Mouse (Mus musculus): ENCODE results near the gene Teddm1b. TPM values are rescaled to one million over a fixed set of nuclear protein-coding genes. Genes with fewer than 3 reads are reported as not detected.
A peak's percentile ranks its signal among the peaks of the same experiment; 100 is the strongest.

The Teddm1b gene
- polyA plus RNA-seq, 2 experiments: 0.22 TPM; not detected in 1

DNA sequence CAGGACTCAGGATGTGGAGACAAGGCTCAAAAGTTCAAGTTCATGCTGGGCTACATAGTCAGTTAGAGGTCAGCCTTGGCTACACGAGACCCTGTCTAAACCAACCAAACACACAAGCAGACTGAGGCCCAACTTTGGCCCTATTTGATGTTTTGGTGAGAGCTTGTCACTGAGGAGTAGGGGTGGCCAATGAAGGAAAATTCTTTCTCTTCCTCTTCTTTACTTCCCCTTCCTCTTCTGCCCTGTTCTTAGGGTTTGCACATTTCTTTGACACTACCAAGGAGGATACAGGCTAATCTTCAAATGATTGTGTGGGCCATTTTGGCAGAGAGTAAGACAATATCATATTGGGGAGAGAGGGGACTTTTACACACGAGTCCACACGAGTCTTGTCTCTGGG lies 39.7 kb downstream of the Teddm1b start:
- DNase-seq (ENCODE audit: low spot score) (no peak), ATAC-seq (ENCODE audit: low FRiP score, low read depth) (no peak)
- WGBS: 81% methylated on average over 3 of the region's 3 CpGs
- Histone ChIP-seq H3K36me3 (ENCODE audit: control insufficient read depth, insufficient read depth, low read length) (peaks cover 19% of the 10 kb centered on the region), H3K9ac (ENCODE audit: low read depth, low read length, severe bottlenecking) (no peak overlapping the region), H3K27me3 (ENCODE audit: control insufficient read depth, insufficient read depth, low read length) (no peaks in the 10 kb centered on the region), H3K4me1 (ENCODE audit: control insufficient read depth, insufficient read depth, low read length) (no peaks in the 10 kb centered on the region), H3K27ac (replicated peaks; ENCODE audit: low read depth, low read length) (no peak overlapping the region), H3K4me2 (replicated peaks; ENCODE audit: low read depth, low read length, severe bottlenecking) (no peak overlapping the region), H3K4me3 (replicated peaks; ENCODE audit: low read length) (no peak overlapping the region), H3K9me3 (ENCODE audit: control insufficient read depth, low read length) (no peaks in the 10 kb centered on the region)
- TF ChIP-seq POLR2A (IDR thresholded peaks at IDR 0.05; ENCODE audit: borderline replicate concordance, extremely low read depth, insufficient read depth, insufficient read length): no peak

DNA sequence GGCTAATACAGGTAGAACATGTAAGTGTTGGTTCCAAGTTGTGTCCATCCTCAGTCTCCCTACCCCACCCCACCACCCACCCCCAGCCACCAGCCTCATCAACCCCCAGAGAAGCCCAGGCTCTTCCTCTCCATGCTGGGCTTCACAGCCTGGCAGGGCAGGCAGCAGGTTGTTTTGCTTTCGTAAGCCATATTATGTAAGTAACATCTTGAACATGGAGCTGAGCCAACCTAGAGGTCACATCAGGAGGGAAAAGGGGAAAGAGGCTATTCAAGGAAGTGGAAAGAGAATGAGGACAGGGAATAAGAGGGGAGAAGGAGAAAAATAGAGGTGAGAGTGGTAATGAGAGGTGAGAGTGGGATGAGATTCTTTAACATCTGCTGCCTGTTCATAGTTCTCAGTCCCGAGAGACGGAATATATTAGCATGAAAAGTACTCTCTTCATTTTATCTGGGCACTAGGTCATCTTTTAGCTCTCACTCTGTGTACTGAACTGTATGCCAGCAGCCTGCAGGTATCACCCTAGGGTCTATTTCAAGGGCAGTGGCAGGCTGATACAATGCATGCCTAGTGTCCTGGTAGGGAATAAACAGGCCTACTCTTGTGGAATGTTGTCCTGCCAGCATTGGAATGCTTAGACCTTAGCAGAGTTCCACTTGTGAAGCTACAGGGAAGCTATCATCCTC lies 44.5 kb downstream of the Teddm1b start:
- Histone ChIP-seq H3K4me2 (replicated peaks; ENCODE audit: low read depth, low read length, severe bottlenecking) (no peak overlapping the region), H3K36me3 (ENCODE audit: control insufficient read depth, insufficient read depth, low read length) (no peaks in the 10 kb centered on the region), H3K4me3 (replicated peaks; ENCODE audit: low read length) (no peak overlapping the region), H3K4me1 (ENCODE audit: control insufficient read depth, insufficient read depth, low read length) (no peaks in the 10 kb centered on the region), H3K9me3 (ENCODE audit: control insufficient read depth, low read length) (no peaks in the 10 kb centered on the region), H3K27ac (replicated peaks; ENCODE audit: low read depth, low read length) (no peak overlapping the region), H3K27me3 (ENCODE audit: control insufficient read depth, insufficient read depth, low read length) (no peaks in the 10 kb centered on the region), H3K9ac (ENCODE audit: low read depth, low read length, severe bottlenecking) (no peak overlapping the region)
- WGBS: 86% methylated on average over 3 of the region's 3 CpGs
- ATAC-seq (ENCODE audit: low FRiP score, low read depth) (no peak), DNase-seq (ENCODE audit: low spot score) (no peak)
- no peak for TF ChIP-seq POLR2A (IDR thresholded peaks at IDR 0.05; ENCODE audit: borderline replicate concordance, extremely low read depth, insufficient read depth, insufficient read length)

DNA sequence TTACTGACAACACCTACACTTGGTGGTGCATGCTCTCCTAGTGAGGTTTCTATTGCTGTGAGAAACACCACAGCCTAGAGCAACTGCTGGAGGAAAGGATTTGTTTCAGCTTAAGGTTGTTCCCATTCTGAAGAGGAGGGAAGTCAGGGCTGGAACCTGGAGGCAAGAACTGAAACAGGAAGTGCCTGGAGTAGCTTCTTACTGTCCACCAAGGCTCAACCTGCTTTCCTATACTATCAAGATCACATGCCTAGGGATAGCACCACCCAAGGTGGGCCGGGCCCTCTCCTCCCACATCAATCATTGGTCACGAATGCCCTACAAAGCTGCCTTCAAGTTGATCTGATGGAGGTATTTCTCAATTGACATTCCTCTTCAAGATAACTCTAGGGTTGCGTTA lies 47.5 kb downstream of the Teddm1b start:
- ATAC-seq (ENCODE audit: low FRiP score, low read depth) (no peak), DNase-seq (ENCODE audit: low spot score) (no peak)
- no peaks in the 10 kb centered on the region for H3K36me3 ChIP-seq (ENCODE audit: control insufficient read depth, insufficient read depth, low read length)
- H3K9me3 ChIP-seq (ENCODE audit: control insufficient read depth, low read length): no peaks in the 10 kb centered on the region
- H3K27me3 ChIP-seq (ENCODE audit: control insufficient read depth, insufficient read depth, low read length): no peaks in the 10 kb centered on the region
- no peak overlapping the region for H3K9ac ChIP-seq (ENCODE audit: low read depth, low read length, severe bottlenecking)
- no peak overlapping the region for H3K4me2 ChIP-seq (replicated peaks; ENCODE audit: low read depth, low read length, severe bottlenecking)
- H3K4me1 ChIP-seq (ENCODE audit: control insufficient read depth, insufficient read depth, low read length): no peaks in the 10 kb centered on the region
- WGBS: 94% methylated on average over 3 of the region's 3 CpGs
- H3K27ac ChIP-seq (replicated peaks; ENCODE audit: low read depth, low read length): no peak overlapping the region
- TF ChIP-seq POLR2A (IDR thresholded peaks at IDR 0.05; ENCODE audit: borderline replicate concordance, extremely low read depth, insufficient read depth, insufficient read length): no peak
- H3K4me3 ChIP-seq (replicated peaks; ENCODE audit: low read length): no peak overlapping the region

DNA sequence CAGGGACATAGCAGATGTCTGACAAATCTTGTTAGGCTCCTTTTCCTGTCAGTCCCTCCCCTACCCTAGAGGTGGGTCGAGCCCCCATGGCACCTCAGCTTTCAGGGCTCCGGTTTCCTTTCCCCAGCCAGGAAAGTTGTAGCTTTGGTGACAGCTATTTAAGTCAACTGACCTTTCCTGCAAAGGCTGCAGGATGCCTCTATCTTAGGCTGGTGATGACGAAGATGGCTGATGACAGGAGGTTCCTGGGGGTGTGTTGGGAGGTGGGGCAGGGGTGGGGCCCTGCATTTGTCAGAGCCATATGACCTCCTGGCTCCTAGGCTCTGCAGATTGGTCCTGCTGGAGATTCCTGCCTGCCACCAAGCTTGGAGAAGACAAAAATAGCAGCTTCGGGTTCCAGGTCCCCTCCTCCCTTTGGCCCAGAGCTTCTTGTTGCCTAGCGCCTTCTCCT lies 48.5 kb downstream of the Teddm1b start:
- WGBS: 44% methylated on average over 5 of the region's 5 CpGs
- DNase-seq (ENCODE audit: low spot score): no peak
- Histone ChIP-seq H3K4me3 (replicated peaks; ENCODE audit: low read length) (no peak overlapping the region), H3K27ac (replicated peaks; ENCODE audit: low read depth, low read length) (no peak overlapping the region), H3K4me2 (replicated peaks; ENCODE audit: low read depth, low read length, severe bottlenecking) (no peak overlapping the region), H3K9me3 (ENCODE audit: control insufficient read depth, low read length) (no peaks in the 10 kb centered on the region), H3K27me3 (ENCODE audit: control insufficient read depth, insufficient read depth, low read length) (no peaks in the 10 kb centered on the region), H3K9ac (ENCODE audit: low read depth, low read length, severe bottlenecking) (no peak overlapping the region), H3K36me3 (ENCODE audit: control insufficient read depth, insufficient read depth, low read length) (no peaks in the 10 kb centered on the region), H3K4me1 (ENCODE audit: control insufficient read depth, insufficient read depth, low read length) (no peaks in the 10 kb centered on the region)
- peak; percentile 26; the same call in 1 of the 2 replicates for ATAC-seq (ENCODE audit: low FRiP score, low read depth)
- no peak for TF ChIP-seq POLR2A (IDR thresholded peaks at IDR 0.05; ENCODE audit: borderline replicate concordance, extremely low read depth, insufficient read depth, insufficient read length)

DNA sequence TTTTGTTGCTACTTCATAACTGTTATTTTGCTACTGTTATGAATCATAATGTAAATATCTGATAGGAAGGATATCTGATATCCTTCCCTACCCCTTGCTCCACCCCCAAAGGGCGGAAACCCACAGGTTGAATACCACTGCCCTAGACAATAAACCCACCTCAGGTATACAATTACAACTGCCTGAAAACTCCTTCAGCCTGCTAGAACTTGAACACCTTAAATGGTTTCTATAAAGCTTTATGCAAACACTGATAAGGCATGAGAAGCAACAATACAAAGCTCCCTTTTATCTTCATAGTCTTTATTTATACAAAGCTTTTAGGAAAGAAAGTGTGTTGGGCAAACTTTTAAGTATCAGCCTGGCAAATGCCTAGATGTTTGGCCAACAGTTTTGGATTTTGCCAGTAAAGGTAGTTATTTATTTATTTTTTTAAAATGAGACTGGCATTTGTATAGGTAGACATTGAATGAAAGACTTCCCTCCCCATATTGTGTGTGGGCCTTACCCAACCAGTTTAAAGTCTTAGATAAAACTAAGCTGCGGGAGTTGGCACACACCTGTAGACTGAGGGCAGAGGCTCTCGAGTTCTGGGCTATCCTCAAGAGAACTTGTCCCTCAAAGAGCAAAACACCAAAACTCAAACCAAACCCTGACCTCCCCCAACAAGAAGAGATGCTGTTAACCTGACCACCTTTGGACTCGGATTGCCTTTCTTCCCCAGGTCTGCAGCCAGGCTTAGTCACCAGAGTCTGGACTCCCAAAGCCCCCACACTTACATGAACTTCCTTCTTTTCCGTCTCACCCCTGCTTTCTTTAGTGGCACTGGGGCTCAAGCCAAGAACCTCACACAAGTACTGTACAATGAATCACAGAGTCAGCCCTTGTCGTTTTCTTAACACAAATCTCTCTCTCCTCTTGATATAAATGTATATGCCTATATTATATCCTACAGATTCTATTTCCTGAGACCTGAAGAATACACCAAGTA lies 50.5 kb downstream of the Teddm1b start:
- Histone ChIP-seq H3K27me3 (ENCODE audit: control insufficient read depth, insufficient read depth, low read length) (no peaks in the 10 kb centered on the region), H3K4me2 (replicated peaks; ENCODE audit: low read depth, low read length, severe bottlenecking) (no peak overlapping the region), H3K9me3 (ENCODE audit: control insufficient read depth, low read length) (no peaks in the 10 kb centered on the region), H3K27ac (replicated peaks; ENCODE audit: low read depth, low read length) (no peak overlapping the region), H3K36me3 (ENCODE audit: control insufficient read depth, insufficient read depth, low read length) (no peaks in the 10 kb centered on the region), H3K4me1 (ENCODE audit: control insufficient read depth, insufficient read depth, low read length) (no peaks in the 10 kb centered on the region), H3K9ac (ENCODE audit: low read depth, low read length, severe bottlenecking) (no peak overlapping the region), H3K4me3 (replicated peaks; ENCODE audit: low read length) (no peak overlapping the region)
- DNase-seq (ENCODE audit: low spot score) (no peak), ATAC-seq (ENCODE audit: low FRiP score, low read depth) (no peak)
- WGBS: 78% methylated on average over 6 of the region's 6 CpGs
- no peak for TF ChIP-seq POLR2A (IDR thresholded peaks at IDR 0.05; ENCODE audit: borderline replicate concordance, extremely low read depth, insufficient read depth, insufficient read length)

Small RNA genes within 50 kb of the gene (microRNA-seq; reads per million reads assigned to microRNA genes)
- gene Mir8114: 13.7 reads per million, percentile 24 among the genes with 10 or more reads in this experiment

Other genes with a start within 250 kb of the Teddm1b start
- gene Rgs8, start 221.3 kb upstream of the Teddm1b start, polyA plus RNA-seq (2012; rRNA removed): 1.9 and 2.3 TPM in 2 replicates
- gene Rgs8, start 221.3 kb upstream of the Teddm1b start, polyA plus RNA-seq (2014; fragmentation: Nextera tagmentation; extraction: Ambion mirVana): 1.1 and 1.3 TPM in 2 replicates
- 21.9 and 22.6 TPM in 2 replicates for gene Rgs16, start 134.0 kb upstream of the Teddm1b start, polyA plus RNA-seq (2012; rRNA removed)
- 6.4 and 8.5 TPM in 2 replicates for gene Rgs16, start 134.0 kb upstream of the Teddm1b start, polyA plus RNA-seq (2014; fragmentation: Nextera tagmentation; extraction: Ambion mirVana)
- 19.4 and 23.5 TPM in 2 replicates for gene Rnasel, start 124.9 kb upstream of the Teddm1b start, polyA plus RNA-seq (2012; rRNA removed)
- 10.0 and 14.1 TPM in 2 replicates for gene Rnasel, start 124.9 kb upstream of the Teddm1b start, polyA plus RNA-seq (2014; fragmentation: Nextera tagmentation; extraction: Ambion mirVana)
- gene Rgsl1, start 30.2 kb upstream of the Teddm1b start, polyA plus RNA-seq (2012; rRNA removed): 0.13 and 0.15 TPM in 2 replicates
- not detected in 2 replicates for gene Rgsl1, start 30.2 kb upstream of the Teddm1b start, polyA plus RNA-seq (2014; fragmentation: Nextera tagmentation; extraction: Ambion mirVana)
- not detected in 2 replicates for gene Teddm1a, start 17.4 kb downstream of the Teddm1b start, polyA plus RNA-seq (2012; rRNA removed)
- not detected in 2 replicates for gene Teddm1a, start 17.4 kb downstream of the Teddm1b start, polyA plus RNA-seq (2014; fragmentation: Nextera tagmentation; extraction: Ambion mirVana)
- 88.6 and 93.4 TPM in 2 replicates for gene Glul, start 25.6 kb downstream of the Teddm1b start, polyA plus RNA-seq (2012; rRNA removed)
- 92.9 and 94.2 TPM in 2 replicates for gene Glul, start 25.6 kb downstream of the Teddm1b start, polyA plus RNA-seq (2014; fragmentation: Nextera tagmentation; extraction: Ambion mirVana)
- 0.24 and 0.58 TPM in 2 replicates for gene Teddm2, start 25.9 kb downstream of the Teddm1b start, polyA plus RNA-seq (2012; rRNA removed)
- 0.54 and 0.62 TPM in 2 replicates for gene Teddm2, start 25.9 kb downstream of the Teddm1b start, polyA plus RNA-seq (2014; fragmentation: Nextera tagmentation; extraction: Ambion mirVana)

Measured in limb, embryonic 14.5 days (tissue).